Mouse (Mus musculus) ES-E14 (cell line): ENCODE data around the gene Bmp8a.

Source experiments
- CHD2 ChIP-seq: IDR thresholded peaks from 2 replicates; pipeline ENCODE4 v1.6.1; 2014; ENCODE audit warnings: mild to moderate bottlenecking, low read depth, low read length, inconsistent platforms
- HCFC1 ChIP-seq: IDR thresholded peaks from 2 replicates; pipeline ENCODE4 v1.6.1; 2012; ENCODE audit warnings: low read length, inconsistent platforms, borderline replicate concordance; ENCODE audit not compliant: insufficient read depth
- ZNF384 ChIP-seq: IDR thresholded peaks from 2 replicates; pipeline ENCODE4 v1.6.1; 2012; ENCODE audit warnings: low read depth, low read length, inconsistent platforms

GRCm38 (mm10) chr4:123331326-123331725 lies 11.7 kb downstream of the Bmp8a start:
- no peak for TF ChIP-seq ZNF384
- no peak for TF ChIP-seq CHD2
- no peak for TF ChIP-seq HCFC1
